Mouse (Mus musculus): Measurements from ENCODE around the gene Gsdma3.

- TF ChIP-seq POLR2A (IDR thresholded peaks at IDR 0.05; ENCODE audit: low read depth, low read length) (no peak), CTCF (IDR thresholded peaks at IDR 0.05; ENCODE audit: extremely low read depth, insufficient read depth, insufficient read length, insufficient replicate concordance) (no peak)
Measured at GRCm38 (mm10) chr11:98680023-98680422, 53.9 kb downstream of the Gsdma3 start.
